Mouse (Mus musculus) MEL (cell line): Measurements from ENCODE around the gene Mrps35.

Experiments used
- CTCF ChIP-seq, 3 experiments: IDR thresholded peaks in 2 of 3; conservative IDR thresholded peaks in 1 of 3; 2 replicates each; pipeline ENCODE4 v1.5.1; 2011 to 2012; ENCODE audit warnings: low read length in 3 of 3, low read depth in 2 of 3, mild to moderate bottlenecking in 2 of 3, improper control_type of control experiment in 1 of 3, inconsistent platforms in 1 of 3, mixed read lengths in 1 of 3, moderate library complexity in 1 of 3; ENCODE audit not compliant: control insufficient read depth in 1 of 3, insufficient read depth in 1 of 3, poor library complexity in 1 of 3, severe bottlenecking in 1 of 3
- GABPA ChIP-seq: IDR thresholded peaks from 2 replicates; pipeline ENCODE4 v1.6.1; 2012; ENCODE audit warnings: low read depth, mild to moderate bottlenecking, inconsistent platforms, low read length, improper control_type of control experiment, moderate library complexity
- HCFC1 ChIP-seq: IDR thresholded peaks from 2 replicates; pipeline ENCODE4 v1.6.1; 2012; ENCODE audit warnings: low read depth, mild to moderate bottlenecking, inconsistent platforms, low read length, improper control_type of control experiment, moderate library complexity
- MAFK ChIP-seq: IDR thresholded peaks from 2 replicates; pipeline ENCODE4 v1.6.1; 2011; ENCODE audit warnings: low read depth, mild to moderate bottlenecking, low read length, improper control_type of control experiment, borderline replicate concordance
- MAZ ChIP-seq: IDR thresholded peaks from 2 replicates; pipeline ENCODE4 v1.6.1; 2012; ENCODE audit warnings: low read depth, mild to moderate bottlenecking, inconsistent platforms, low read length, improper control_type of control experiment
- NRF1 ChIP-seq: IDR thresholded peaks from 2 replicates; pipeline ENCODE4 v1.6.1; 2014; ENCODE audit warnings: low read depth, mild to moderate bottlenecking, inconsistent platforms, low read length, improper control_type of control experiment, moderate library complexity; ENCODE audit not compliant: poor library complexity, insufficient read depth, severe bottlenecking
- POLR2A ChIP-seq, 2 experiments: IDR thresholded peaks; 2 replicates each; pipeline ENCODE4 v1.6.1; 2011 to 2012; ENCODE audit warnings: low read length in 2 of 2, mild to moderate bottlenecking in 2 of 2, control low read depth in 1 of 2, improper control_type of control experiment in 1 of 2, low read depth in 1 of 2, moderate library complexity in 1 of 2; ENCODE audit not compliant: control insufficient read depth in 1 of 2, insufficient read depth in 1 of 2, poor library complexity in 1 of 2
- POLR2AphosphoS2 ChIP-seq: IDR thresholded peaks from 2 replicates; pipeline ENCODE4 v1.6.1; 2011; ENCODE audit warnings: low read length, improper control_type of control experiment
- TBP ChIP-seq: IDR thresholded peaks from 2 replicates; pipeline ENCODE4 v1.8.0; 2011; ENCODE audit warnings: low read depth, low read length, improper control_type of control experiment
- TCF12 ChIP-seq: IDR thresholded peaks from 2 replicates; pipeline ENCODE4 v1.6.1; 2014; ENCODE audit warnings: low read depth, mild to moderate bottlenecking, inconsistent platforms, low read length, improper control_type of control experiment, moderate library complexity
- USF1 ChIP-seq: IDR thresholded peaks from 2 replicates; pipeline ENCODE4 v1.6.1; 2014; ENCODE audit warnings: low read depth, mild to moderate bottlenecking, inconsistent platforms, low read length, improper control_type of control experiment, moderate library complexity

GRCm38 (mm10) chr6:146997006-146997405, 45.6 kb upstream of the Mrps35 start:
- TF ChIP-seq GABPA, result no peak
- TF ChIP-seq CTCF (IDR thresholded peaks at IDR 0.05 in 2 of 3, conservative IDR thresholded peaks at IDR 0.05 in 1 of 3; ENCODE audit: control insufficient read depth in 1 of 3, insufficient read depth in 1 of 3, low read depth in 2 of 3, low read length in 3 of 3, poor library complexity in 1 of 3, severe bottlenecking in 1 of 3), result no peak
- TF ChIP-seq HCFC1, result no peak
- no peak for TF ChIP-seq MAZ
- TF ChIP-seq NRF1, result no peak
- TF ChIP-seq TCF12, result no peak
- no peak for TF ChIP-seq TBP
- no peak for TF ChIP-seq POLR2A (IDR thresholded peaks at IDR 0.05; ENCODE audit: control insufficient read depth in 1 of 2, insufficient read depth in 1 of 2, low read depth in 1 of 2, low read length in 2 of 2, poor library complexity in 1 of 2)
- no peak for TF ChIP-seq USF1
- no peak for TF ChIP-seq MAFK
- no peak for TF ChIP-seq POLR2AphosphoS2
